Mouse (Mus musculus): ENCODE results near the gene Gm6169. TPM values are rescaled to one million over a fixed set of nuclear protein-coding genes. Genes with fewer than 3 reads are reported as not detected.

Gm6169 gene
- polyA plus RNA-seq, 1 experiment from 2014 or later, result 2.3 TPM

- Histone ChIP-seq H3K4me1 (no peaks in the 10 kb centered on the region), H3K9ac (no peak overlapping the region), H3K4me3 (no peak overlapping the region), H3K4me2 (no peak overlapping the region), H3K27me3 (no peaks in the 10 kb centered on the region), H3K36me3 (no peaks in the 10 kb centered on the region), H3K9me3 (no peaks in the 10 kb centered on the region), H3K27ac (no peak overlapping the region)
- WGBS, result 80% methylated on average over 6 of the region's 6 CpGs
- ATAC-seq (ENCODE audit: insufficient number of reproducible peaks, insufficient read depth, low FRiP score, low TSS enrichment, low read depth), result no peak
These were observed 47.9 kb downstream of the Gm6169 start for GRCm38 (mm10) chr13:97051158-97051557.

Other genes with a start within 250 kb of the Gm6169 start
- 0.27 and 0.69 TPM in 2 replicates for gene Gcnt4, start 174.5 kb downstream of the Gm6169 start, polyA plus RNA-seq (2015; fragmentation: Nextera tagmentation; extraction: Ambion mirVana)
- not detected in 2 replicates for gene 1700029F12Rik, start 64.9 kb downstream of the Gm6169 start, polyA plus RNA-seq (2015; fragmentation: Nextera tagmentation; extraction: Ambion mirVana)
- gene Fam169a, start 32.0 kb downstream of the Gm6169 start, polyA plus RNA-seq (2015; fragmentation: Nextera tagmentation; extraction: Ambion mirVana), result 4.0 and 4.1 TPM in 2 replicates
- 32.7 and 38.0 TPM in 2 replicates for gene Gfm2, start 38.7 kb upstream of the Gm6169 start, polyA plus RNA-seq (2015; fragmentation: Nextera tagmentation; extraction: Ambion mirVana)
- gene Nsa2, start 38.7 kb upstream of the Gm6169 start, polyA plus RNA-seq (2015; fragmentation: Nextera tagmentation; extraction: Ambion mirVana), result 80.2 and 80.6 TPM in 2 replicates
- gene Hexb, start 99.1 kb upstream of the Gm6169 start, polyA plus RNA-seq (2015; fragmentation: Nextera tagmentation; extraction: Ambion mirVana), result 26.8 and 33.4 TPM in 2 replicates
- gene Enc1, start 141.9 kb upstream of the Gm6169 start, polyA plus RNA-seq (2015; fragmentation: Nextera tagmentation; extraction: Ambion mirVana), result 7.0 and 9.4 TPM in 2 replicates

Measured in embryonic facial prominence, embryonic 13.5 days (tissue).